Mouse (Mus musculus) liver, adult 2 months (tissue): ENCODE data around the gene Urb2.

Source experiments
- CTCF ChIP-seq: fragments of 200-500 bp; IDR thresholded peaks from 2 replicates; pipeline ENCODE4 v1.5.1; 2011; ENCODE audit warnings: low read depth, low read length, control low read depth
- POLR2A ChIP-seq: fragments of 200-500 bp; IDR thresholded peaks from 2 replicates; pipeline ENCODE4 v1.6.1; 2011; ENCODE audit warnings: low read length, control low read depth; ENCODE audit not compliant: insufficient read depth; ENCODE audit errors: extremely low read depth

- TF ChIP-seq CTCF (no peak), POLR2A (0 out of 2 replicates have a peak, but pooled peaks have one; percentile 43)
These were observed at the start of gene Urb2, which contains the start of gene Taf5l for GRCm38 (mm10) chr8:124021237-124022227.
